Mouse (Mus musculus) embryo, embryonic 9.5 days (tissue): ENCODE data around the gene Ssh1.

Source experiments
- DNase-seq: peaks from one replicate; pipeline ENCODE4 v3.0.0-alpha.2; 2017; ENCODE audit errors: extremely low spot score

Ssh1 gene

GRCm38 (mm10) chr5:113966452-113967150, 27.1 kb downstream of the Ssh1 start:
- DNase-seq = no peak

- DNase-seq = no peak
These were observed 28.0 kb downstream of the Ssh1 start for GRCm38 (mm10) chr5:113965659-113966185.

- no peak for DNase-seq
These were observed 28.7 kb downstream of the Ssh1 start for GRCm38 (mm10) chr5:113964972-113965371.

GRCm38 (mm10) chr5:113961776-113962175, 31.9 kb downstream of the Ssh1 start:
- DNase-seq = no peak

GRCm38 (mm10) chr5:113960416-113960815, 33.3 kb downstream of the Ssh1 start:
- DNase-seq = no peak

- DNase-seq = peak; percentile 40
These were observed 34.7 kb downstream of the Ssh1 start for GRCm38 (mm10) chr5:113959039-113959438.

- DNase-seq = peak; percentile 89
These were observed 37.2 kb downstream of the Ssh1 start for GRCm38 (mm10) chr5:113956510-113956909.

GRCm38 (mm10) chr5:113955691-113956090, 38.0 kb downstream of the Ssh1 start:
- DNase-seq = no peak

GRCm38 (mm10) chr5:113955281-113955680, 38.4 kb downstream of the Ssh1 start:
- no peak for DNase-seq

- peak; percentile 82 for DNase-seq
These were observed 39.3 kb downstream of the Ssh1 start for GRCm38 (mm10) chr5:113954421-113954820.

- no peak for DNase-seq
These were observed 41.2 kb downstream of the Ssh1 start for GRCm38 (mm10) chr5:113952519-113952918.

- no peak for DNase-seq
These were observed 42.0 kb downstream of the Ssh1 start for GRCm38 (mm10) chr5:113951693-113952071.

GRCm38 (mm10) chr5:113950786-113951692, 42.7 kb downstream of the Ssh1 start:
- DNase-seq = no peak

- no peak for DNase-seq
These were observed 43.6 kb downstream of the Ssh1 start for GRCm38 (mm10) chr5:113950133-113950532.

GRCm38 (mm10) chr5:113947280-113947679, 46.4 kb downstream of the Ssh1 start:
- no peak for DNase-seq

GRCm38 (mm10) chr5:113945126-113945525, 48.6 kb downstream of the Ssh1 start:
- DNase-seq = no peak

GRCm38 (mm10) chr5:113943328-113943727, 50.4 kb downstream of the Ssh1 start:
- no peak for DNase-seq

- no peak for DNase-seq
These were observed 51.1 kb downstream of the Ssh1 start for GRCm38 (mm10) chr5:113942580-113942979.

- no peak for DNase-seq
These were observed 54.3 kb downstream of the Ssh1 start for GRCm38 (mm10) chr5:113939263-113939900.

- DNase-seq = no peak
These were observed 56.0 kb downstream of the Ssh1 start for GRCm38 (mm10) chr5:113937650-113938049.

GRCm38 (mm10) chr5:113933889-113934288, 59.8 kb downstream of the Ssh1 start:
- no peak for DNase-seq

- no peak for DNase-seq
These were observed 60.2 kb downstream of the Ssh1 start for GRCm38 (mm10) chr5:113933480-113933879.
